Mouse (Mus musculus): Measurements from ENCODE around the gene Mpnd. TPM values are rescaled to one million over a fixed set of nuclear protein-coding genes. Genes with fewer than 3 reads are reported as not detected.

The Mpnd gene
- polyA plus RNA-seq, 1 experiment from 2014 or later = 17.5 TPM

- Histone ChIP-seq H3K4me1 (ENCODE audit: insufficient read depth) (peaks cover 25% of the 10 kb centered on the region), H3K27me3 (ENCODE audit: insufficient read depth, low read length) (no peaks in the 10 kb centered on the region), H3K4me2 (ENCODE audit: low read depth, low read length) (no peak overlapping the region), H3K9me3 (ENCODE audit: low read length) (no peaks in the 10 kb centered on the region), H3K27ac (ENCODE audit: low read depth) (peak overlapping the region; percentile 16; the same call in 1 of the 2 replicates), H3K4me3 (ENCODE audit: low read depth, low read length) (no peak overlapping the region), H3K9ac (replicated peaks) (no peak overlapping the region), H3K36me3 (replicated peaks; ENCODE audit: insufficient read depth, low read length) (peaks cover 42% of the 10 kb centered on the region)
- DNase-seq (no peak), ATAC-seq (no peak)
- TF ChIP-seq CTCF (IDR thresholded peaks at IDR 0.05; ENCODE audit: low read depth) = no peak
- no peak for TF ChIP-seq EP300 (IDR thresholded peaks at IDR 0.05; ENCODE audit: low read depth)
- WGBS (ENCODE audit: insufficient replicate concordance) = 55% methylated on average over 4 of the region's 4 CpGs
Measured at GRCm38 (mm10) chr17:56021161-56021910, 15.8 kb downstream of the Mpnd start.

GRCm38 (mm10) chr17:56022131-56022988 lies 16.8 kb downstream of the Mpnd start:
- Histone ChIP-seq H3K36me3 (replicated peaks; ENCODE audit: insufficient read depth, low read length) (peaks cover 32% of the 10 kb centered on the region), H3K27me3 (ENCODE audit: insufficient read depth, low read length) (no peaks in the 10 kb centered on the region), H3K9me3 (ENCODE audit: low read length) (no peaks in the 10 kb centered on the region), H3K4me2 (ENCODE audit: low read depth, low read length) (no peak overlapping the region), H3K4me1 (ENCODE audit: insufficient read depth) (peaks cover 25% of the 10 kb centered on the region), H3K4me3 (ENCODE audit: low read depth, low read length) (no peak overlapping the region), H3K27ac (ENCODE audit: low read depth) (peak overlapping the region; percentile 45; the same call in 1 of the 2 replicates), H3K9ac (replicated peaks) (no peak overlapping the region)
- TF ChIP-seq EP300 (IDR thresholded peaks at IDR 0.05; ENCODE audit: low read depth) = no peak
- TF ChIP-seq CTCF (IDR thresholded peaks at IDR 0.05; ENCODE audit: low read depth) = no peak
- ATAC-seq (no peak), DNase-seq (no peak)
- WGBS (ENCODE audit: insufficient replicate concordance) = 82% methylated on average over 2 of the region's 2 CpGs

- no peaks in the 10 kb centered on the region for H3K27me3 ChIP-seq (ENCODE audit: insufficient read depth, low read length)
- no peak overlapping the region for H3K4me2 ChIP-seq (ENCODE audit: low read depth, low read length)
- peaks cover 26% of the 10 kb centered on the region for H3K36me3 ChIP-seq (replicated peaks; ENCODE audit: insufficient read depth, low read length)
- H3K4me1 ChIP-seq (ENCODE audit: insufficient read depth) = peaks cover 28% of the 10 kb centered on the region
- no peak for DNase-seq
- no peak for TF ChIP-seq EP300 (IDR thresholded peaks at IDR 0.05; ENCODE audit: low read depth)
- TF ChIP-seq CTCF (IDR thresholded peaks at IDR 0.05; ENCODE audit: low read depth) = no peak
- H3K9ac ChIP-seq (replicated peaks) = no peak overlapping the region
- peak overlapping the region; percentile 45; the same call in 1 of the 2 replicates for H3K27ac ChIP-seq (ENCODE audit: low read depth)
- no peak overlapping the region for H3K4me3 ChIP-seq (ENCODE audit: low read depth, low read length)
- ATAC-seq = no peak
- WGBS (ENCODE audit: insufficient replicate concordance) = 83% methylated on average over 4 of the region's 4 CpGs
- H3K9me3 ChIP-seq (ENCODE audit: low read length) = no peaks in the 10 kb centered on the region
Measured at GRCm38 (mm10) chr17:56022989-56023290, 17.4 kb downstream of the Mpnd start.

GRCm38 (mm10) chr17:56023386-56023785 lies 17.9 kb downstream of the Mpnd start:
- DNase-seq (no peak), ATAC-seq (peak; percentile 12; the same call in 1 of the 2 replicates)
- WGBS (ENCODE audit: insufficient replicate concordance) = 27% methylated on average over 5 of the region's 5 CpGs
- H3K27ac ChIP-seq (ENCODE audit: low read depth) = peak overlapping the region; percentile 45
- no peaks in the 10 kb centered on the region for H3K9me3 ChIP-seq (ENCODE audit: low read length)
- no peak overlapping the region for H3K4me3 ChIP-seq (ENCODE audit: low read depth, low read length)
- H3K4me2 ChIP-seq (ENCODE audit: low read depth, low read length) = no peak overlapping the region
- H3K27me3 ChIP-seq (ENCODE audit: insufficient read depth, low read length) = no peaks in the 10 kb centered on the region
- H3K4me1 ChIP-seq (ENCODE audit: insufficient read depth) = peaks cover 28% of the 10 kb centered on the region
- H3K36me3 ChIP-seq (replicated peaks; ENCODE audit: insufficient read depth, low read length) = peaks cover 26% of the 10 kb centered on the region
- no peak overlapping the region for H3K9ac ChIP-seq (replicated peaks)
- TF ChIP-seq EP300 (IDR thresholded peaks at IDR 0.05; ENCODE audit: low read depth) = no peak
- no peak for TF ChIP-seq CTCF (IDR thresholded peaks at IDR 0.05; ENCODE audit: low read depth)

- Histone ChIP-seq H3K4me2 (ENCODE audit: low read depth, low read length) (no peak overlapping the region), H3K4me1 (ENCODE audit: insufficient read depth) (peaks cover 28% of the 10 kb centered on the region), H3K36me3 (replicated peaks; ENCODE audit: insufficient read depth, low read length) (peaks cover 17% of the 10 kb centered on the region), H3K9ac (replicated peaks) (no peak overlapping the region), H3K27me3 (ENCODE audit: insufficient read depth, low read length) (no peaks in the 10 kb centered on the region), H3K4me3 (ENCODE audit: low read depth, low read length) (no peak overlapping the region), H3K27ac (ENCODE audit: low read depth) (no peak overlapping the region), H3K9me3 (ENCODE audit: low read length) (no peaks in the 10 kb centered on the region)
- 56% methylated on average over 2 of the region's 2 CpGs for WGBS (ENCODE audit: insufficient replicate concordance)
- TF ChIP-seq EP300 (IDR thresholded peaks at IDR 0.05; ENCODE audit: low read depth) (no peak), CTCF (IDR thresholded peaks at IDR 0.05; ENCODE audit: low read depth) (no peak)
- ATAC-seq (no peak), DNase-seq (no peak)
Measured at GRCm38 (mm10) chr17:56024476-56024875, 19.0 kb downstream of the Mpnd start.

- Histone ChIP-seq H3K27ac (ENCODE audit: low read depth) (no peak overlapping the region), H3K27me3 (ENCODE audit: insufficient read depth, low read length) (no peaks in the 10 kb centered on the region), H3K9ac (replicated peaks) (no peak overlapping the region), H3K4me1 (ENCODE audit: insufficient read depth) (peaks cover 28% of the 10 kb centered on the region), H3K4me2 (ENCODE audit: low read depth, low read length) (no peak overlapping the region), H3K9me3 (ENCODE audit: low read length) (no peaks in the 10 kb centered on the region), H3K4me3 (ENCODE audit: low read depth, low read length) (no peak overlapping the region), H3K36me3 (replicated peaks; ENCODE audit: insufficient read depth, low read length) (peaks cover 17% of the 10 kb centered on the region)
- 67% methylated on average over 5 of the region's 5 CpGs for WGBS (ENCODE audit: insufficient replicate concordance)
- no peak for TF ChIP-seq CTCF (IDR thresholded peaks at IDR 0.05; ENCODE audit: low read depth)
- TF ChIP-seq EP300 (IDR thresholded peaks at IDR 0.05; ENCODE audit: low read depth) = no peak
- no peak for DNase-seq
- no peak for ATAC-seq
Measured at GRCm38 (mm10) chr17:56024931-56025330, 19.4 kb downstream of the Mpnd start.
